Mouse (Mus musculus): Measurements from ENCODE around the gene H3f3b.

DNA sequence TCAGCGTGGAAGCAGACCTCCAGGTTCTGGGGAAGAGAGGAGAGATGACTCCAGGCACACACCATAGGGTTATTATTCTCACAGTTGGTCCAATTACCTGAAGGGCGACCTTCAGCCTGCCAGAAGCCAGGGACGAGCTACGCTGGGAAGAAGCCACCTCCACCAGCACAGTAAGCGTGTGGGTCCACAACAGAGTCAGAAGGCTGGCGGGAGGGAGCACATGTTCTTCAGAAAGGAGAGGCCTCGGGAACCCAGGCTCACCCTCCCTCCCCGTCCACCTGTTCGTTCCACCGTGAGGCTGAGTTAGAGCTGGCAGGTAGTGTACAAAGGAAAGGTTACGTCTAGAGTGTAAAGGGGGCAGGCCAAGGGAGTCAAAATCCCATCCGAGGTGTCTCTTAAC lies 37.6 kb upstream of the H3f3b start:
- no peak for TF ChIP-seq CTCF (IDR thresholded peaks at IDR 0.05; ENCODE audit: low read depth)
- no peak for TF ChIP-seq EP300 (optimal IDR thresholded peaks at IDR 0.05)

Measured in stomach, postnatal 0 days (tissue).